Mouse (Mus musculus): ENCODE results near the gene Fam173a.
A peak's percentile ranks its signal among the peaks of the same experiment; 100 is the strongest.
"Not testable (repeated sequence)": the region's sequence is repeated elsewhere in the genome, so short reads cannot be mapped to it uniquely, and the experiment has no call there.

The Fam173a gene

DNA sequence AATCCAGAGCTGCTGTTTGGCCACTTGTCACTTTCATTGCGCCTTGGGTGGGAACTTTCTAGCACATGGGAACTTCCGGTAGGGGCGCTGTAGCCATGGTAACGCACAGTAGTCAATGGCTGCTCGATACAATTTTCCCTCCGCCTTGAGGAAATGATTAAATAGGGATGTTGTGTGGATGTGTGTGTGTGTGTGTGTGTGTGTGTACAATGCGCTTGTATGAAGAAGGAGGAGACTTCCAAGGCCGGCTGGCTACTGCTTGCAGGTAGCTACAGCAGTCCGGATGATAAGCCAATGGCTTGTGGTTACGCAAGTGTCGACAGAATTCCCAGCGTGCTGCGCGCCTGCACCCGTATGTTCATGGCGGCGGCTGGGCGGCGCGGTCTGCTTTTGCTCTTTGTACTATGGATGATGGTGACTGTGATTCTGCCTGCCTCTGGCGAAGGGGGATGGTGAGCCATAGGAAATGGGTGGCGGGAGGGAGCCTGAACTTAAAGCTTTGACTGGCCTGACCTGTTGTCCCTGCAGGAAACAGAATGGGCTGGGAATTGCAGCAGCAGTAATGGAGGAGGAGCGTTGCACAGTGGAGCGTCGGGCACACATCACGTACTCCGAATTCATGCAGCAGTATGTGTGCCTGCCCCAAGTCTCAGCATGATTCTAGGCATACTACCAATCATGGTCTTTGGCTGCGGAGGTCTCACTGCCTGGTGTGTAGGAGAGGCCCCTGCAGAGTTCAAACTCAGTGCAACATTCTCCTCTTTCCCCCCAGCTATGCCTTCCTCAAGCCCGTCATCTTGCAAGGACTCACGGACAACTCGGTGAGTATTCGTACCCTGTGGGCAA is 36.2 kb upstream of the Fam173a start, which contains the start of gene Jmjd8:
Gene Jmjd8 (plus strand): TSS at position 156 of the 846 bp plus-strand sequence.
- peak; percentile 87 for DNase-seq (ENCODE audit: low read depth)

DNA sequence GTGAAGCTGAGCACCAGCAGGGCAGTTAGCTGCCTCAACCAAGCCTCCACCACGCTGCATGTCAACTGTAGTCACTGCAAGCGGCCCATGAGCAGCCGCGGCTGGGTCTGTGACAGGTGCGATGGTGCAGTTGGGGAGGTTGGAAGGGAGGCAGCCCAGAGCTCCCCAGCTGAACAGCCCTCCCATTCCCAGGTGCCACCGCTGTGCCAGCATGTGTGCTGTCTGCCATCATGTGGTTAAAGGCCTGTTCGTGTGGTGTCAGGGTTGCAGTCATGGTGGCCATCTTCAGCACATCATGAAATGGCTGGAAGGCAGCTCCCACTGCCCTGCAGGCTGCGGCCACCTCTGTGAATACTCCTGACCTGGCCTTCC is 35.5 kb upstream of the Fam173a start:
- no peak for DNase-seq (ENCODE audit: low read depth)

DNA sequence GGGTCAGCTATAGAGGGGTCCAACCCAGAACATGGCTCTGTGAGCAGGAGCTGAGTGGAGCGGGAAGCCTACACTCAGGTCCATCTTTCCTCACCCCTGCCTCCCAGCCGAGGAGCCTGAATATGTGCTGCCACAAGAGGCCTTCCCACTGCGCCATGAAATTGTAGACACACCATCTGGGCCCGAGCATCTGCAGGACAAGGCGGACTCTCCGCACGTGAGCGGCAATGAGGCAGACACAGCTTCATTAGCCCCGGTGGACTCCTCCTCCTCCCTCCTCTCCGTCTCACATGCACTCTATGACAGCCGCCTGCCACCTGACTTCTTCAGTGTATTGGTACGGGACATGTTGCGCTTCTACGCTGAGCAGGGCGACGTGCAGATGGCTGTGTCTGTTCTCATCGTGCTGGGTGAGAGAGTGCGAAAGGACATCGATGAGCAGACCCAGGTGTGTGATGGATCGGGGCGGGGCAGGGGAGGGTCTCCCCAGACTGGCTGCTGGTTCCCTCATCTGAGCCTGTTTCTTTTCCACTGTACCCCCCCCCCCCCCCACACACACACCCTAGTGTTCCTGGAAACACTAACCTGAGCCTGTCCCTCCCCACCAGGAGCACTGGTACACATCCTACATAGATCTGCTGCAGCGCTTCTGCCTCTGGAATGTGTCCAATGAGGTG is 35.0 kb upstream of the Fam173a start:
- no peak for DNase-seq (ENCODE audit: low read depth)

DNA sequence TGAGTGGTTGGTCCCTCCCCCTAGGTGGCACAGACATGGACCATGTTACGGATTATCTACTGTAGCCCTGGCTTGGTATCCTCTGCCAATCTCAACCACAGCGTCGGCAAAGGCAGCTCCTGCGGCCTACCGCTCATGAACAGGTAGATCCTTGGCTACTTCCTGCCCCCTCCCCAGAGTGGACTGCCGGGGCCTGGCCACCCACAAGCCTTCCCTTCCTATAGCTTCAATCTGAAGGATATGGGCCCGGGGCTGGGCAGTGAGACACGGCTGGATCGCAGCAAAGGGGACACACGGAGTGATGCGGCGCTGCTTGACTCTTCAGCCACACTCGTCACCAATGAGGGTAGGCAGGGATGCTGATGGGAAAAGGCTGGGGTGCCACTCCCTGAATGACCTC is 34.3 kb upstream of the Fam173a start:
- DNase-seq (ENCODE audit: low read depth), result no peak

DNA sequence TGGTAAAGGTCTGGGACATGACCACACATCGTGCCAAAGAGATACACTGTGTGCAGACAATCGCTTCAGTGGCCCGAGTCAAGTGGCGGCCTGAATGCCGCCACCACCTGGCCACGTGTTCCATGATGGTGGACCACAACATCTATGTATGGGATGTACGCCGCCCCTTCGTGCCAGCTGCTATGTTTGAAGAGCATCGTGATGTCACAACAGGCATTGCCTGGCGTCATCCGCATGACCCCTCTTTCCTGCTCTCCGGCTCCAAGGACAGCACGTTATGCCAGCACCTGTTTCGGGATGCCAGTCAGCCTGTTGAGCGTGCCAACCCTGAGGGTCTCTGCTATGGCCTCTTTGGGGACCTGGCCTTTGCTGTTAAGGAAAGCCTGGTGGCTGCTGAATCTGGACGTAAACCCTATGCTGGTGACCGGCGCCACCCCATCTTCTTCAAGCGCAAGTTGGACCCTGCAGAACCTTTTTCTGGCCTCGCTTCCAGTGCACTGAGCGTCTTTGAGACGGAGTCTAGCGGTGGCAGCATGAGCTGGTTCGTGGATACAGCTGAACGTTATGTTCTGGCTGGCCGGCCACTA is 33.4 kb upstream of the Fam173a start:
- DNase-seq (ENCODE audit: low read depth), result no peak

DNA sequence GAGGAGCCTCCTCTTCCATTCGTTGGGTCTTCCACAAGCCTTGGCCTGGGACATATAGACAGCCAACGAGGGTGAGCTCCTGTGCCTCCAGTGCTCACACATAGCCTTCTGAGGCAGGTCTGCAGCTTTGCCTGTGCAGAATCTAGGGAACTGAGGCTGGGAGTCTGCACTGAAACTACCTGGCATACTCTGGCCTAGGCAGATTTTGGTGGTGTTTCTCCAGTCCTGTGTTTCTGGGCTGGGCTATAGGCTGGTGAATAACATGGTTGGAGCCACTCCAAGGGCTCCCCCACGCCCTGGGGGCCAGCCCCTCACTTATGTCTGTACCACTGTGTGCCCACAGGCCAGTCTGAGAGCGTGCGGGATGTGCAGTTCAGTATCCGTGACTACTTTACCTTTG is 32.6 kb upstream of the Fam173a start:
- DNase-seq (ENCODE audit: low read depth), result no peak

DNA sequence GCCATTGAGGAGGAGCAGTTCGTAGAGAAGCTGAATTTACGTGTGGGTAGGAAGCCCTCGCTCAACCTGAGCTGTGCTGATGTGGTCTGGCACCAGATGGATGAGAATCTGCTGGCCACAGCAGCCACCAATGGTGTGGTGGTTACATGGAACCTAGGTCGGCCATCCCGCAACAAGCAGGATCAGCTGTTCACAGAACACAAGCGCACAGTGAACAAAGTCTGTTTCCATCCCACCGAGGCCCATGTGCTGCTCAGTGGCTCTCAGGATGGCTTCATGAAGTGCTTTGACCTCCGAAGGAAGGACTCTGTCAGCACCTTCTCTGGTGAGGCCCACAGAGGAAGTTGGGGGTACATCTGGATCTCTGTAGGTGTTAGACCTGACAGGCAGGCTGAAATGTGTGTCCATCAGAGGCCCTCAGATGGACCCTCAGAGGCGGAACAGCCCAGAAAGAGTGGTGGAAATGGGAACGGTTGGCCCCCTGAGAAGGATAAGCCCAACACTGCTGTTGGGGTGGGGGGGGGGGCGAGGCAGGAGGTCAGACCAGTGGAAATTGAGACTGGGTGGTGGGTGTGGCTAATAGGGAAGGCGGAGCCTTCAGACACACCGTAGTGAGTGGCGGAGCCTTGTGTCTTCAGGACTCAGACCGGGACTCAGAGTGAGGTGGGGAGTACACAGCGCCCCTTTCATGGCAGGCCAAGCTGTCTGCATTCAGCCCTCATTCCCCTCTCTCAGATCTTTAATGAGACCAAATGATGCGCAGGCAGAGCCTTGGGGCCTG is 31.9 kb upstream of the Fam173a start:
- no peak for DNase-seq (ENCODE audit: low read depth)

DNA sequence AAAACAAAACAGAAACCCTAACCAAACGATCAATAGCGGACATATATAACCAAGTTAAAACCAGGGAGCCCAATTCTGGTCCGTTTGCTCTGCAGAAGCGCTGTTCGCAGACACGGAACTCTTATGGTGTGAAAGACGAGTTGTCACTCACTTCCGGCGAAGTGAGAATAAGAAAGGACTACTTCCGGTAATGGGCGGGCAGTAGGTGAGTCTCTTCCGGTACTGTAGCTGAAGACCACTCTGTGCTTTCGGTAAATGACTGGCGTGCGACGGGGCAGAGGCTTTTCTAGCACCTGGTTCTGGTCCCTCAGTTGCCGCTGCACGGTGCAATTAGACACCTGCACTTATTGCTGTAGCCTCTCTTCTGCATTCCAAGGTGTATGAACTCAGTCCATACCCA is 30.8 kb upstream of the Fam173a start, which contains the start of gene Wdr24:
Gene Wdr24 (plus strand): TSS at position 176 of the 400 bp plus-strand sequence.
- DNase-seq (ENCODE audit: low read depth), result peak; percentile 95

DNA sequence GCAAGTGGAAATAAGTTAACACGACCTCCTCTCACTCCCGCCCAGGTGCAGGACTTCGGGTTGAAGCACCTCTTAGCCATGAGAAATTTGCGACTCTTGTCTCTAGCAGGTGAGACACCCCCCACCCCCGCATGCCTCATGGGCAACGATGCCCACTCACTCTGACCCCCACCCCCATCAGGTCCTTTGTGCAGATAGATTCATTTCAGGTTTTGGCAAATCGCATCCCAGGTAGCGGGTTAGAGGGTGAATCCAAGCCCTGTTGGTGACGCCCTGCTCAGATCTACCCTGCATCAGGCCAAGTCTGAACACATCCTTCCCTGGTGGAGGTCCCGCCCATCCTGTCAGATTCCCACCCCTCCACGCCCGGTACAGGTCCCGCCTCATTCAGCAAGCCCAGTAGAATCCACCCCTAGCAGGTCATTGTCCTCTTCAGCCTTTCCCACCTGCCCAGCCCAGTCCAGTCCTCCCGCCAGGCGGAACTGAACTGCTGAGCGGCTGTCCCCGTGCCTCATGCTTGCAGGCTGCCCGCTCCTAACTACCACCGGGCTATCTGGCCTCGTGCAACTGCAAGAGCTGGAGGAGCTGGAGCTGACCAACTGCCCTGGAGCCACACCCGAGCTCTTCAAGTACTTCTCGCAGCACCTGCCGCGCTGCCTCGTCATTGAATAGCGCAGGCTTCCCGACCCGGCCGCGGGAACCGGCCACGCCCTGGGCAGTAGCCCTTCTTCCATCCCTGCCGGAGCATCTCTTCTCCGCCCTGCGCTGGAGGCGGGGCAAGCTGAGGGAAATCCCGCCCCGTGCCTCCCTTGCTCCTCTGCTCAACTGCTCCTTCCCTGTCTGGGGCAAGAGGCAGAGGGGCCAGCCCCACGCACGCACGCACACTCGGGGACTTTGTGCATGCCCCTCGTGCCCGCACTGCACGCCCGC is 26.4 kb upstream of the Fam173a start:
- peak; percentile 50 for DNase-seq (ENCODE audit: low read depth)

DNA sequence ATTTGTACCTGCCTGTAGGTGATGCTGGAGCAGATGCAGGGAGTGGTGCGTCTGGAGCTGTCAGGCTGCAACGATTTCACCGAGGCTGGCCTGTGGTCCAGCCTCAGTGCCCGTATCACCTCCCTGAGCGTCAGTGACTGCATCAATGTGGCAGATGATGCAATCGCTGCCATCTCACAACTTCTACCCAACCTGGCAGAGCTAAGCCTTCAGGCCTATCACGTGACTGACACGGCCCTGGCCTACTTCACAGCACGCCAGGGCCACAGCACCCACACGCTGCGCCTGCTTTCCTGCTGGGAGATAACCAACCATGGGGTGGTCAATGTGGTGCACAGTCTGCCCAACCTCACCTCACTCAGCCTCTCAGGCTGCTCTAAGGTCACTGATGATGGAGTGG is 25.0 kb upstream of the Fam173a start:
- DNase-seq (ENCODE audit: low read depth), result no peak

DNA sequence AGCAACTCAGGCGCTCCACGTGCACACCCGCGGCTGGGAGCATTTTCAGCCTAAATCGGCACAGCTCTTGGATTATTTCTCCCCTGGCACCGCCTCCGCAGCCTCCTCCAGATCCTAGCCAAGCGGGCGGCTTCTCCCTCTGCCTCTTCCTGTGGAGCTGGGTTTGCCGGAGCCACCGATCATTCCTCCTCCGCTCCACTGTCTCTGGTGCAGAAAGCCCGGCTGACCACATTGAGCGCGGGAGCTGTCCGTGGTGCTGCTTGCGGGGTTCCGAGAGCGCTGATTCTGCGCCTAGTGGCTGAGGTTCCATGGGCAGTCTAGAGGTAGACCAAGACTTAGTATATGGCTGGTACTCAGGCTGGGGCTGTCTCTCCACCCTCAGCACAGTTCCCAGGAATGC is 20.8 kb upstream of the Fam173a start:
- peak; percentile 86 for DNase-seq (ENCODE audit: low read depth)

DNA sequence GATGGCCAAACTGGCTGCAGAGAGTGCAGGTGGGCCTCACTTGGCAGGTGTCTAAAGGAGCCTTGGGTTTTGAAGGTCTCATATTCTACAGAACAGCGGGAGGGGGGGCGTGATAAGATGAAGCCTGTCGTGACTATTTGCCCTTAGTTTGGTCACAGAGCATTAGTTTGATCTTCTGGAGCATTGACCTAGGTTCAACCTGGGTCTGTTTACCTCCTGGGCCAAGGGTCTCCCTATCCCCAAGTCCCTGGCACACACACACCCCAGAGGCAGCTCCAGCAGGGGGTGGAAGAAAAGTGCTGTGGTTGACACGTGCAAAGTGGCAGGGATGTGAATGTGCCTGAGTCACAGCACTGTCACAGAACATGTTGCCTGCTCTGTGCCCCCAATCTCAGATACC is 18.2 kb upstream of the Fam173a start:
- DNase-seq (ENCODE audit: low read depth), result no peak

DNA sequence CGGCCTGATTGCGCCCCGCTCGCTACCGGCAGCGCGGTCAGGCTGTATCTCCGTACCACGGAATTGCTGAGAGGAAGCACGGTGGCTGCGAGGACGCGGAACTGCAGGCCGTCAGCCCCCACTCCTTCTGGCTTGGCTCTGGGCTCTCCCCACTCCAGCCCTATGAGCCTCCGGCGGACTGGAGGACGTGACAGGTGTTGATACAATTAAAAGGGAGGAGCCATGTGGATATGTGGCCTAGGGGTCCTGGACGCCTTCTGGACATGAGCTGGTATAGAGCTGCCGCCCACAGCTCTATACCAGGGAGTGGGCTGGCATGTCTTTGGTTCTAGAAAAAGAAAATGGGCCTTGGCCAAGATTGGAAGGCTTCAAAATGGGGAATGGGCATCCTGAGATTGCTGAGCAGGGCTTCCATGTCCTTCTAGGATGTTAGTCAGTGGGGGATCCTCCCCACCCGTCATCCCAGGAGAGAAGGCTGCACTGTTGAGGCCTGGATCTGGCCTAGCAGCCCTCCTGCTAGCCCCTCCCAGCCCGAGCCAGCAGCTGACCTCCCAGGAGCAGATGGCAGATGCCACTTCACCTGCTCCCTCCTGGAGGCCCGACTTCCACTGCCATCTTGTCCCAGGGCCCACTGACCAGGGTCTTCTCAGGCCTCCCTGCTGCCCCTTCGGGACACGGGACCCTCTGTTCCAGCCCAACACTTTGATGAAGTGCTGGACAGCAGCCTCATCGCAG is 17.1 kb upstream of the Fam173a start:
- no peak for DNase-seq (ENCODE audit: low read depth)

DNA sequence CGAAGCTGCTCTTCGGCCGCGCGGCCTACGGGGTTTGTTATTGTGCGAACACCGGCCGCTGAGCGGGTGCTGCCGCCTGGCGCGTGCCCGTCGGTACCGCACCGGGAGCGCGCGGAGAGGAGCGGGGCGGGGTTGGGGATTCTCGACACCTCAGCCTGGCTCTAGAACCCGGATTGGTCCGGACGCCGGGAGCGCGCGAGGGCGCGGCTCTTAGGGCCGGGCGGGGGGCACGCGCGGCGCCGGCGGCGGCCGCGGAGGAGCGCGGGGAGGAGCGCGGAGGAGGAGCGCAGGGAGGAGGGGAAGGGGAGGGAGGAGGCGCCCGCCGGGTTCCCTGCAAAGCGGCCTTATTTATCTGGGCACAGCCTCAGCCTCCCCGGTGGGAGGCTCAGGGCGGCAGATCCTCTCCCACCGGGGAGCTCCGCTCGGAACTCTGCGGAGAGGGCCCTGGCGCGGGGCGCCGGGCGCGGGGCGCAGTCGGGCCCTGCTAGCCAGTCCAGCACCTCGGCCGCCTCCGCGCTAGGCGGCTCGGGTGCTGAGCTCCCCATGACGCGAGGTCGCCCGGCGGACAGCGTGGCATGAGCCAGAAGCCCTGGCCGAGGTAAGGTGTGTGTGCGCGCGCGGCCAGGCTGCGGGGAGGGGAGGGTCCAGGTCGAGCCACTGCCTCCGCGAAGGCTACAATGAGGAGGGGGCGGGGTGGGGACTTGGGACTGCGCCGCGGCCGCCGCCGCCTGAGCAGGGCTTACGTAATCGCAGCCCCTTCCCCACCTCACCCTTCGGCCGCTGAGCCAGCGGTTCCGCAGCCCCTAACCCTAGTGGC is 16.3 kb upstream of the Fam173a start, which contains the start of gene Fbxl16:
Gene Fbxl16 (plus strand): TSS at position 297 of the 817 bp plus-strand sequence.
- DNase-seq (ENCODE audit: low read depth), result peak; percentile 58

DNA sequence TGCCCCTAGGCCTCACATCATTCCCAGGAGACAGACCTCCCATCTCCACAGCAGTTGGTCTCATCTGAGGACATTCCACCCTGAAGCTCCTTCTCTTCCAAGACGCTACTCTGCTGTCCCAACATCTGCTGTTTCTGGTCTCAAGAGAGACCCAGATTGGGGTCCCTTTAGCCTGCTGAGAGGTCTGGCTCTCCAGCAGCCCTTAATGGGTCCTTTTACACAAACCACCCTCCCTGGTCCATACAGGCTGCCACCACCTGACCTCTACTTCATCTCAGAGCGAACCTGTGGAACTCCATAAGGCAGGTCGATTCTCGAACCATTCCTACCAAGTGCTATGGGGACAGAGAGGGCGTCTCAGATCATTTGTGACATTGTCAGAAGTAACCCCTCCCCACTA is 15.3 kb upstream of the Fam173a start:
- no peak for DNase-seq (ENCODE audit: low read depth)

DNA sequence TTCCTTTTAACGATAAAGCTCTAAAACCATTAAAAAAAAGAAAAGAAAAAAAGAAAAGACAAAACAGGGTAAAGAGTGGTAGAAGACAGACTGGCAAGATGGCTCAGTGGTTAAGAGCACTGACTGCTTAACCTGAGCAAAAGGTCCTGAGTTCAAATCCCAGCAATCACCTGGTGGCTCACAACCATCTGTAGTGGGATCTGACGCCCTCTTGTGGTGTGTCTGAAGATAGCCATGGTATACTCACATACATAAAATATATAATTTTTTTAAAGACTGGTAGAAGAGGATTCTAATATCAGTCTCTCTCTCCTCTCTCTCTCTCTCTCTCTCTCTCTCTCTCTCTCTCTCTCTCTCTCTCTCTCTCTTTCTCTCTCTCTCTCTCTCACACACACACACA is 14.8 kb upstream of the Fam173a start:
- not testable (repeated sequence) for DNase-seq (ENCODE audit: low read depth)

DNA sequence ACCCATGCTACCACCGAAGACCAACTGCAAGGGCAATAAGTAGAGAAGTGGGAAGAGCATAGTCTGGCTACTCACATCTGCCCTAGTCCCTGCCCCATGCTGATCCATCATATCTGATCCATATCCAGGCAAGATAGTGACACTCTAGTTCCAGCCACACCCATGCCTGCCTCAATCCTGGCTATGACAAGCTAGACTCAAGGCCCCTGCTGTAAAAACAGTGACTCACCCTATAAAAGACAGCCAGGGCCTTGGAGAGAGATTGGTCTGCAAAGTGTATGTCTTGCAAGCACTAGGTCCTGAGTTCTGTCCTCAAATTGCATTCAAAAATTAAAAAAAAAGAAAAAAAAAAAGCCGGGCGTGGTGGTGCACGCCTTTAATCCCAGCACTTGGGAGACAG is 13.8 kb upstream of the Fam173a start:
- no peak for DNase-seq (ENCODE audit: low read depth)

DNA sequence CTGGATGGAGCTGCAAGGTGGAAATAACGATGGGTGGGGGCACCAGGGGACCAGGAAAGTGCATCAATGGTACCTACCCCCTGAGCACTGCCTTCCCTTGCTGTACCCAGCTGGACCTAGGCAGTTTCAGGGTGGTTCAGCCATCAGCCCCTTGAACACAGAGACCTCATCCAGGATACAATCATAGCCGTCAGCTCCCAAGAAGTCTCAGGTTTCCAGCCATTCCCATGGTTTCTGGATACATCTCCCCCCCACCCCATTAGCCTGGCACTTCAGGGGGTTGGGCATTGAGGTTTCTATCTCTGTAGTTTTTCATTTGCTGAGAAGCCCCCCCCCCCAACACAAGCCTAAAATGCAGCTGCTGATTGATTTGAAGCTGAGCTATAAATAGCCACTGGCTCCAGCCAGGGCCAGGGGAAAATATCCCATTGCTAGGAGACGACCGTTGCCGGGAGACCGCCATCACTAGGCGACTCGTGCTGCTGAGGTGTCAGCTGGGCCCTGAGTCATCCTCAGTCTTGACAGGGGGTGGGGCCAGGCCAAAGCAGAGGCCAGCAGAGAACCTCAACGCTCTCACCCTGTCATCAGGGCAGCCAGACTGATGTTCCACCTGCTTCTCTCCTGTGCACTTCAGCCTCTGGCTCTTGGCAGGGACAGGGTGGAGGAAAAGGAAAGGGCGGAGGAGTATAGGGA is 10.3 kb upstream of the Fam173a start:
- DNase-seq (ENCODE audit: low read depth), result no peak

DNA sequence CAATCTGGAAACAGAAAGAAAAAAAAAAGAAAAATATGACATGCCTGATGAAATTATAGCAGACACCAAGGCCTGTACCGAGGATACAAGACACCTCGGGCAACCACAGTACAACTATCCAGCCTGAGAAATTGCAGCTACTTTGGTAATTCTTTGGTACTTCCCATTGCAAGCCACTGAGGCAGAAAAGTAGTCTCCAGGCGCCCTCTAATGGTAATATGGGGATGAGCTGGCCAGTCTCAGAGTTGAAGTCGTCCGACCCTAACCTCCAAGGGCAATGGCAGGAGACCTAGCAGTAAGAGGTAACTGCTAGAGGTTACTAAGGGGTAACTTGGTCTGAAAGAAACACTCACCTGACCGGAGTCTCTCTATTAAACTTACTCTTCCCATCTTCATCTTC is 8.3 kb upstream of the Fam173a start:
- peak; percentile 90 for DNase-seq (ENCODE audit: low read depth)
